Comparison of ENCODE assay signal across 16 mouse cellular contexts in the genomic region with DNA sequence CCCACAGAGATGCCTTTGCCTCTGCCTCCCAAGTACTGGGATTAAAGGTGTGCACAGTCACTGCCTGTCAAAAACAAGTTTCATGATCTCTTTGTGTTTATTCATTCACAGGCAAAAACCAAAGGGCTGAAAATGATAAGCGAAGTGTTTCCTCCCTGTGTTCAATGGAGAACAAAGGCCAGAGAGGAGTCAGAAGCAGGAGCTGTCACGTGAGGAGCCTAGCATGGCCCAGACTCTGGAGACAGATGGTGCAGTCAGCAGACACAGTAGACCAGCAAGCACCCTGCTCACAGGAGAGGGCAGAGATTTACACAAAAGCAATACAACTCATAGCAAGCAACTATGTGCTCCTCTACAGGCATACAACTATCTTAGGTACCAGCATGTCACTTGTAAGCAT.
A peak's percentile ranks its signal among the peaks of the same experiment; 100 is the strongest.
DNase-seq lines count a peak whose midpoint lies in the region; ATAC-seq and TF ChIP-seq lines count a peak whose summit lies in the region.
"Had no signal": no experiment of that assay in that cellular context is flagged by ENCODE, and none has a peak within 500 bp of the region (broad histone marks: within the 10 kb centered on the region; RNA-seq: fewer than 3 reads in every experiment).

No protein-coding gene starts in this region.

- peaks cover 7% of the 10 kb centered on the region for H3K4me1 ChIP-seq in forebrain, embryonic 16.5 days (replicated peaks; ENCODE audit: control insufficient read depth, insufficient read depth, low read length)
- H3K4me1 ChIP-seq in forebrain, embryonic 11.5 days (replicated peaks; ENCODE audit: control insufficient read depth, insufficient read depth, low read length), result no peaks in the 10 kb centered on the region
- H3K4me1 ChIP-seq in heart, postnatal 0 days (ENCODE audit: control insufficient read depth, insufficient read depth), result no peaks in the 10 kb centered on the region
- peaks cover 26% of the 10 kb centered on the region for H3K4me1 ChIP-seq in midbrain, embryonic 10.5 days
- peaks cover 4% of the 10 kb centered on the region for H3K4me1 ChIP-seq in midbrain, embryonic 16.5 days (ENCODE audit: control insufficient read depth, insufficient read depth, low read length)
- H3K4me1 ChIP-seq: lung, embryonic 15.5 days had no signal

- TF ChIP-seq EP300 in heart, postnatal 0 days (IDR thresholded peaks at IDR 0.05; ENCODE audit: low read depth), result no peak

- H3K79me2 ChIP-seq in myocyte (ENCODE audit: control insufficient read depth, insufficient read depth), result no peaks in the 10 kb centered on the region

- WGBS in forebrain, embryonic 16.5 days, result 60% methylated on average over 2 of the region's 2 CpGs
- WGBS in forebrain, embryonic 11.5 days, result 73% methylated on average over 2 of the region's 2 CpGs
- 57% methylated on average over 2 of the region's 2 CpGs for WGBS in heart, postnatal 0 days
- 67% methylated on average over 2 of the region's 2 CpGs for WGBS in midbrain, embryonic 10.5 days
- 61% methylated on average over 2 of the region's 2 CpGs for WGBS in midbrain, embryonic 16.5 days

- no peak overlapping the region for H3K9ac ChIP-seq in forebrain, embryonic 16.5 days (replicated peaks; ENCODE audit: low read depth, low read length)
- H3K9ac ChIP-seq in forebrain, embryonic 11.5 days (ENCODE audit: low read length), result no peak overlapping the region
- H3K9ac ChIP-seq in heart, postnatal 0 days (replicated peaks; ENCODE audit: low read depth, low read length), result no peak overlapping the region
- H3K9ac ChIP-seq in midbrain, embryonic 16.5 days (ENCODE audit: low read depth, low read length), result no peak overlapping the region
- H3K9ac ChIP-seq: hindbrain, embryonic 12.5 days; kidney, embryonic 15.5 days; lung, embryonic 15.5 days; midbrain, embryonic 13.5 days; neural tube, embryonic 15.5 days had no signal

- no peak overlapping the region for H3ac ChIP-seq in myocyte (ENCODE audit: control insufficient read depth, insufficient read length)

- H3K4me2 ChIP-seq in forebrain, embryonic 16.5 days (ENCODE audit: low read length), result no peak overlapping the region
- H3K4me2 ChIP-seq in forebrain, embryonic 11.5 days (ENCODE audit: low read depth, low read length, severe bottlenecking), result no peak overlapping the region
- no peak overlapping the region for H3K4me2 ChIP-seq in heart, postnatal 0 days (ENCODE audit: low read depth, low read length)
- H3K4me2 ChIP-seq in midbrain, embryonic 16.5 days (ENCODE audit: low read length), result no peak overlapping the region
- H3K4me2 ChIP-seq in myocyte (ENCODE audit: low read depth), result no peak overlapping the region
- H3K4me2 ChIP-seq: hindbrain, embryonic 12.5 days; kidney, embryonic 15.5 days; liver, embryonic 11.5 days; lung, embryonic 15.5 days; midbrain, embryonic 13.5 days; neural tube, embryonic 15.5 days had no signal

- H3K27me3 ChIP-seq in forebrain, embryonic 16.5 days (replicated peaks; ENCODE audit: control insufficient read depth, insufficient read depth, low read length), result no peaks in the 10 kb centered on the region
- no peaks in the 10 kb centered on the region for H3K27me3 ChIP-seq in forebrain, embryonic 11.5 days (ENCODE audit: control insufficient read depth, insufficient read depth, low read length)
- no peaks in the 10 kb centered on the region for H3K27me3 ChIP-seq in heart, postnatal 0 days (ENCODE audit: control insufficient read depth, insufficient read depth, low read length)
- no peaks in the 10 kb centered on the region for H3K27me3 ChIP-seq in midbrain, embryonic 10.5 days (ENCODE audit: low read depth, poor library complexity, severe bottlenecking)
- H3K27me3 ChIP-seq in midbrain, embryonic 16.5 days (ENCODE audit: control insufficient read depth, insufficient read depth, low read depth, low read length), result no peaks in the 10 kb centered on the region
- no peaks in the 10 kb centered on the region for H3K27me3 ChIP-seq in myocyte (ENCODE audit: control insufficient read depth, insufficient read depth, insufficient read length)
- H3K27me3 ChIP-seq: hindbrain, embryonic 12.5 days; kidney, embryonic 15.5 days; lung, embryonic 15.5 days; midbrain, embryonic 13.5 days; neural tube, embryonic 15.5 days had no signal

- no peak overlapping the region for H3K4me3 ChIP-seq in forebrain, embryonic 16.5 days (replicated peaks; ENCODE audit: low read length)
- H3K4me3 ChIP-seq in forebrain, embryonic 11.5 days (ENCODE audit: low read depth, low read length), result no peak overlapping the region
- no peak overlapping the region for H3K4me3 ChIP-seq in heart, postnatal 0 days (ENCODE audit: low read depth, low read length)
- H3K4me3 ChIP-seq in midbrain, embryonic 10.5 days, result no peak overlapping the region
- H3K4me3 ChIP-seq in midbrain, embryonic 16.5 days (ENCODE audit: low read depth, low read length), result no peak overlapping the region
- H3K4me3 ChIP-seq in myocyte, result no peak overlapping the region
- H3K4me3 ChIP-seq: hindbrain, embryonic 12.5 days; kidney, embryonic 15.5 days; lung, embryonic 15.5 days; megakaryocyte, embryonic 14.5 days; midbrain, embryonic 13.5 days; neural tube, embryonic 15.5 days had no signal

- H3K27ac ChIP-seq in forebrain, embryonic 16.5 days (ENCODE audit: low read length), result no peak overlapping the region
- H3K27ac ChIP-seq in forebrain, embryonic 11.5 days (ENCODE audit: low read depth, low read length), result no peak overlapping the region
- H3K27ac ChIP-seq in heart, postnatal 0 days (ENCODE audit: low read depth), result no peak overlapping the region
- peak overlapping the region; percentile 72 for H3K27ac ChIP-seq in midbrain, embryonic 10.5 days (replicated peaks)
- no peak overlapping the region for H3K27ac ChIP-seq in midbrain, embryonic 16.5 days (ENCODE audit: low read length)
- H3K27ac ChIP-seq: hindbrain, embryonic 12.5 days; kidney, embryonic 15.5 days; lung, embryonic 15.5 days; midbrain, embryonic 13.5 days; neural tube, embryonic 15.5 days had no signal

- DNase-seq in forebrain, embryonic 11.5 days (ENCODE audit: low spot score), result no peak
- DNase-seq in heart, postnatal 0 days (ENCODE audit: low spot score), result no peak
- no peak for DNase-seq in heart, adult 11 months
- no peak for DNase-seq in midbrain, embryonic 10.5 days (ENCODE audit: low spot score)
- no peak for DNase-seq in spleen, postnatal 36 days (ENCODE audit: low spot score in 2 of 2)

- no peaks in the 10 kb centered on the region for H3K36me3 ChIP-seq in forebrain, embryonic 16.5 days (ENCODE audit: control insufficient read depth, insufficient read depth)
- H3K36me3 ChIP-seq in forebrain, embryonic 11.5 days (ENCODE audit: control insufficient read depth, insufficient read depth, low read length), result no peaks in the 10 kb centered on the region
- no peaks in the 10 kb centered on the region for H3K36me3 ChIP-seq in heart, postnatal 0 days (replicated peaks; ENCODE audit: control insufficient read depth, insufficient read depth, low read length)
- H3K36me3 ChIP-seq in midbrain, embryonic 10.5 days, result peaks cover 10% of the 10 kb centered on the region
- no peaks in the 10 kb centered on the region for H3K36me3 ChIP-seq in midbrain, embryonic 16.5 days (ENCODE audit: control insufficient read depth, insufficient read depth, low read length)
- H3K36me3 ChIP-seq in myocyte (ENCODE audit: control insufficient read depth, insufficient read depth), result no peaks in the 10 kb centered on the region
- H3K36me3 ChIP-seq: hindbrain, embryonic 12.5 days; midbrain, embryonic 13.5 days; neural tube, embryonic 15.5 days had no signal

- no peak for TF ChIP-seq CTCF in heart, postnatal 0 days (IDR thresholded peaks at IDR 0.05; ENCODE audit: low read depth)

- H3K9me3 ChIP-seq in forebrain, embryonic 16.5 days (ENCODE audit: control insufficient read depth, low read length), result no peaks in the 10 kb centered on the region
- H3K9me3 ChIP-seq in forebrain, embryonic 11.5 days (ENCODE audit: control insufficient read depth, low read length), result no peaks in the 10 kb centered on the region
- no peaks in the 10 kb centered on the region for H3K9me3 ChIP-seq in heart, postnatal 0 days (replicated peaks; ENCODE audit: control insufficient read depth, low read length)
- H3K9me3 ChIP-seq in midbrain, embryonic 10.5 days (replicated peaks), result no peaks in the 10 kb centered on the region
- H3K9me3 ChIP-seq in midbrain, embryonic 16.5 days (replicated peaks; ENCODE audit: control insufficient read depth, low read length, poor library complexity, severe bottlenecking), result no peaks in the 10 kb centered on the region; the same call in 1 of the 2 replicates
- H3K9me3 ChIP-seq: hindbrain, embryonic 12.5 days; kidney, embryonic 15.5 days; lung, embryonic 15.5 days; megakaryocyte, embryonic 14.5 days; midbrain, embryonic 13.5 days; neural tube, embryonic 15.5 days had no signal

- TF ChIP-seq POLR2A in myocyte (IDR thresholded peaks at IDR 0.05; ENCODE audit: insufficient read length, low read depth), result no peak

- 0 out of 2 replicates have a peak, but pooled peaks have one; percentile 35 for ATAC-seq in forebrain, embryonic 16.5 days
- no peak for ATAC-seq in forebrain, embryonic 11.5 days (replicated peaks; ENCODE audit: low FRiP score)
- ATAC-seq in heart, postnatal 0 days (ENCODE audit: insufficient read depth, low read depth), result 0 out of 2 replicates have a peak, but pooled peaks have one; percentile 28
- no peak for ATAC-seq in midbrain, embryonic 16.5 days
- ATAC-seq: CD4-positive, CD25-positive, alpha-beta regulatory T cell, adult 4 months; midbrain, embryonic 13.5 days had no signal

TF ChIP-seq in myocyte, 11 proteins besides CTCF, POLR2A, EP300 and RAD21:
- no peak for TF ChIP-seq MYOD1 (IDR thresholded peaks at IDR 0.05; ENCODE audit: control insufficient read depth in 1 of 3, insufficient read length in 2 of 3, low read depth in 2 of 3)
- peak; percentile 8 for TF ChIP-seq USF1 (IDR thresholded peaks at IDR 0.05; ENCODE audit: low read depth)

Comparison
In these comparisons a context has a peak if more than half of its experiments do, and no peak if none do; other contexts are left out.
1. ATAC-seq: peak in forebrain, embryonic 16.5 days (single experiment) and heart, postnatal 0 days (single experiment); none in forebrain, embryonic 11.5 days (single experiment) and midbrain, embryonic 16.5 days (single experiment).